Mouse (Mus musculus): ENCODE measurements at regions not wholly inside any gene's neighbourhood (a gene's known extent, or its start where the extent isn't known, plus 50 kb on each side); places are given as distances from the start of the nearest gene placed in this dataset.

DNA sequence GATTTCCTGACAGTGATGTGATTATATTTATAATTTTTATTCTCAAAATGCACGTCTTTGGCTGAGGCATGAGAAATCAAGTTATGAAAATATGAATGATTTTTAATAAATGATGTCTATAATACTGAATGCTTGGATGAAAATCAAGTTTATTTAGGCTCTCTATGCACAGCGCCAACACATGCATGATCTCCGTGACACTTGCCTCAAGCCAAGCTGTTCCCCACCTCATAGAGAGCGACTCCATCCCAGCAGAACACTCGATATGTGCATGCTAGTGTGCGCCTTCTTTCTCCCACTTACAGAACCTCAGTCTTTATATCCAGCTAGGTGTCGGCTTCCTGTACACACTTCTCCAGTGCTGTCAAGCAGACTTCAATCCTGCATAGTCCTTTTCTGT is 139.8 kb upstream of the Gm9833 start:
- no peaks in the 10 kb centered on the region for H3K4me1 ChIP-seq (replicated peaks; ENCODE audit: control insufficient read depth in 2 of 2, insufficient read depth in 2 of 2, low read length in 1 of 2)
- TF ChIP-seq CTCF (IDR thresholded peaks at IDR 0.05; ENCODE audit: low read depth) (no peak), EP300 (IDR thresholded peaks at IDR 0.05; ENCODE audit: low read depth) (no peak)
- H3K36me3 ChIP-seq (replicated peaks; ENCODE audit: control insufficient read depth, insufficient read depth, low read depth): no peaks in the 10 kb centered on the region
- no peak overlapping the region for H3K27ac ChIP-seq
- H3K4me2 ChIP-seq (ENCODE audit: low read depth): no peak overlapping the region
- 63% methylated on average over 7 of the region's 7 CpGs for WGBS (ENCODE audit: insufficient replicate concordance)
- H3K4me3 ChIP-seq (ENCODE audit: insufficient read depth in 1 of 2, low read depth in 2 of 2, low read length in 2 of 2): no peak overlapping the region
- H3K9ac ChIP-seq (replicated peaks): no peak overlapping the region
- ATAC-seq (ENCODE audit: insufficient read depth) (no peak), DNase-seq (ENCODE audit: low read depth in 3 of 3, low spot score in 3 of 3) (no peak)
- no peaks in the 10 kb centered on the region for H3K27me3 ChIP-seq (ENCODE audit: control insufficient read depth, insufficient read depth, low read length)
- no peaks in the 10 kb centered on the region for H3K9me3 ChIP-seq (ENCODE audit: control insufficient read depth, low read length)

DNA sequence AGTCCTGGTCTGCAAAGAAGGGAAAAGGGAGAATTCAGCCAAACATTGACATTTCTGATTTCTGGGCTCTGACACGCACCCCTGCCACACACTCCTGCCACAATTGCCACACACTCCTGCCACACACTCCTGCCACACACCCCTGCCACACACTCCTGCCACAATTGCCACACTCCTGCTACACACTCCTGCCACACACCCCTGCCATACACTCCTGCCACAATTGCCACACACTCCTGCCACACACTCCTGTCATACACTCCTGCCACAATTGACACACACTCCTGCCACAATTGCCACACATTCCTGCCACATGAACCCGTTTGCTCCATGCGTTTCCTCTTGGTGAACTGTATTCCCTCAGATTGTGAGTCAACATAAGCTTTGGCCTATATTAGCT is 130.0 kb upstream of the Gm9833 start:
- 66% methylated on average over 3 of the region's 3 CpGs for WGBS (ENCODE audit: insufficient replicate concordance)
- Histone ChIP-seq H3K27ac (no peak overlapping the region), H3K9me3 (ENCODE audit: control insufficient read depth, low read length) (no peaks in the 10 kb centered on the region), H3K9ac (replicated peaks) (no peak overlapping the region), H3K36me3 (replicated peaks; ENCODE audit: control insufficient read depth, insufficient read depth, low read depth) (no peaks in the 10 kb centered on the region), H3K27me3 (ENCODE audit: control insufficient read depth, insufficient read depth, low read length) (no peaks in the 10 kb centered on the region), H3K4me3 (ENCODE audit: insufficient read depth in 1 of 2, low read depth in 2 of 2, low read length in 2 of 2) (no peak overlapping the region), H3K4me1 (replicated peaks; ENCODE audit: control insufficient read depth in 2 of 2, insufficient read depth in 2 of 2, low read length in 1 of 2) (no peaks in the 10 kb centered on the region), H3K4me2 (ENCODE audit: low read depth) (no peak overlapping the region)
- DNase-seq (ENCODE audit: low read depth in 3 of 3, low spot score in 3 of 3) (no peak), ATAC-seq (ENCODE audit: insufficient read depth) (no peak)
- no peak for TF ChIP-seq EP300 (IDR thresholded peaks at IDR 0.05; ENCODE audit: low read depth)
- TF ChIP-seq CTCF (IDR thresholded peaks at IDR 0.05; ENCODE audit: low read depth): no peak

DNA sequence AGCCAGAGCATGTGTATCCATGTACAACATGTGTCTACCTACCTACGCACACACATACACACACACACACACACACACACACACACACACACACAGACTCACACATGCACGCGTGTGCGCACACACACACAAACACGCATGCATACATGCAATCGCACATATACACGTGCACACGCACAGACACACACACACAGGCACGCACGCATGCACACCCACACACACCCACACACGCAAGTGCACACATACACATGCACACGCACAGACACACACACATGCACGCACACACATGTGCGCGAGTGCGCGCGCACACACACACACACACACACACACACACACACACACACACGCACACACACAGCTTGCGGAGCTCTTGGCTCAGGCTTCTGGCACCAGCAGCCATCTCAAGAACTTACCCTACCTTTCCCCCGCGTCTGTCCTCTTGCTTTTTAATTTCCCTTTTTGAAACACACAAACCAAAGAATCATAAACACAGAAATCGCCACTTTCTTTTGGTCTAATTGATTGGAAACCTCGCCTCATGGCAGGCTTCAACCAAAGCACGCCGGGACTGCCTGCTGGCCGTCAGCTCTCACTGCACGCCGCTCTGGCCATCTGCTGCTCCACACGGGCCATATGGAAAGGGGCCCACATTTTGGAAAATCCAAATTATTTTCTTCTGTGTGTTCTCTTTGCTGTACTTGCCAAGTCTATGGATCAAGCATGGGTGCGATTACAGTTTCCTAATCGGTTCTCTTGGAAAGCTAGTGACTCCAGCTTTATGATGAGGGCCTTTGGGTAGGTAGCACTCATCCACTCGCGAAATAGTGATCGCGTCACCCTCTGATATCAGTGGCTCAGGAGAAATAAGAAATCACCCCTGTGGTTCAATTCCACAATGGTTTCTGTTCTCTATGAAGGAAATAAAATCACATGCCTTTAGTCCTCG is 127.9 kb upstream of the Gm9833 start:
- H3K27me3 ChIP-seq (ENCODE audit: control insufficient read depth, insufficient read depth, low read length): no peaks in the 10 kb centered on the region
- no peak overlapping the region for H3K4me2 ChIP-seq (ENCODE audit: low read depth)
- 82% methylated on average over 37 of the region's 37 CpGs for WGBS (ENCODE audit: insufficient replicate concordance)
- ATAC-seq (ENCODE audit: insufficient read depth) (no peak), DNase-seq (ENCODE audit: low read depth in 3 of 3, low spot score in 3 of 3) (no peak)
- H3K9me3 ChIP-seq (ENCODE audit: control insufficient read depth, low read length): no peaks in the 10 kb centered on the region
- TF ChIP-seq CTCF (IDR thresholded peaks at IDR 0.05; ENCODE audit: low read depth) (no peak), EP300 (IDR thresholded peaks at IDR 0.05; ENCODE audit: low read depth) (no peak)
- no peaks in the 10 kb centered on the region for H3K36me3 ChIP-seq (replicated peaks; ENCODE audit: control insufficient read depth, insufficient read depth, low read depth)
- H3K27ac ChIP-seq: no peak overlapping the region
- H3K4me1 ChIP-seq (replicated peaks; ENCODE audit: control insufficient read depth in 2 of 2, insufficient read depth in 2 of 2, low read length in 1 of 2): no peaks in the 10 kb centered on the region
- no peak overlapping the region for H3K9ac ChIP-seq (replicated peaks)
- H3K4me3 ChIP-seq (ENCODE audit: insufficient read depth in 1 of 2, low read depth in 2 of 2, low read length in 2 of 2): no peak overlapping the region

DNA sequence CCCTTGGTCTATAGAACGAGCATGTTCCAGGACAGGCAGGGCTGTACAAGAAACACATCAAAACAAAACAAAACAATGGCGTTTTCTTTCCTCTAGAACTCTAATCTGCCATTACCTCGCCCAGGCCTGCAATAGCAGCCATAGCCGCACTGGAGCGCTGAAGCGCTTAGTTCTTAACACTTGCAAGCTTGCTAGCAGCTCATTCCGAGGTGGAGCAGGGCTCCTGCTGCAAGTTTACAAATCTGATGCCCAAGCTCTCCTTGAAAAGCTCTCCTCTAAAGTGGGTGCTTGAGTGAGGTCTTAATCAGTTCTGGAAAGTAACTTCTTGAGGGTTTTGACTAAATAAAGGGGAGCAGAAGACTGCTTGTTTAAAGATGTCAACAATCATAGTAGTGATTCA is 127.2 kb upstream of the Gm9833 start:
- H3K27me3 ChIP-seq (ENCODE audit: control insufficient read depth, insufficient read depth, low read length): no peaks in the 10 kb centered on the region
- no peak for DNase-seq (ENCODE audit: low read depth in 3 of 3, low spot score in 3 of 3)

More for the DNA sequence above, 127.2 kb upstream of the Gm9833 start:
- TF ChIP-seq CTCF (IDR thresholded peaks at IDR 0.05; ENCODE audit: low read depth) (0 out of 2 replicates have a peak, but pooled peaks have one; percentile 15), EP300 (IDR thresholded peaks at IDR 0.05; ENCODE audit: low read depth) (no peak)
- no peak overlapping the region for H3K9ac ChIP-seq (replicated peaks)
- WGBS (ENCODE audit: insufficient replicate concordance): 57% methylated on average over 7 of the region's 7 CpGs
- H3K4me2 ChIP-seq (ENCODE audit: low read depth): no peak overlapping the region
- no peaks in the 10 kb centered on the region for H3K36me3 ChIP-seq (replicated peaks; ENCODE audit: control insufficient read depth, insufficient read depth, low read depth)
- H3K4me1 ChIP-seq (replicated peaks; ENCODE audit: control insufficient read depth in 2 of 2, insufficient read depth in 2 of 2, low read length in 1 of 2): no peaks in the 10 kb centered on the region
- no peak for ATAC-seq (ENCODE audit: insufficient read depth)
- no peak overlapping the region for H3K4me3 ChIP-seq (ENCODE audit: insufficient read depth in 1 of 2, low read depth in 2 of 2, low read length in 2 of 2)
- no peak overlapping the region for H3K27ac ChIP-seq
- no peaks in the 10 kb centered on the region for H3K9me3 ChIP-seq (ENCODE audit: control insufficient read depth, low read length)

All from liver, embryonic 14.5 days (tissue).